ENCODE assay signal across 29 mouse cellular contexts in genomic region chr11:63029721-63030120, GRCm38 (mm10). TPM values are rescaled to one million over a fixed set of nuclear protein-coding genes. Genes with fewer than 3 reads are reported as not detected.
DNase-seq lines count a peak whose midpoint lies in the region; ATAC-seq lines count a peak whose summit lies in the region.
"Had no signal": no experiment of that assay in that cellular context is flagged by ENCODE, and none has a peak within 500 bp of the region (broad histone marks: within the 10 kb centered on the region; RNA-seq: fewer than 3 reads in every experiment).

No protein-coding gene starts in this region.

- H3K4me2 ChIP-seq in heart, embryonic 11.5 days, result no peak overlapping the region
- no peak overlapping the region for H3K4me2 ChIP-seq in intestine, embryonic 16.5 days (ENCODE audit: low read depth, low read length)
- H3K4me2 ChIP-seq: embryonic facial prominence, embryonic 12.5 days; forebrain, embryonic 12.5 days; hindbrain, embryonic 13.5 days; limb, embryonic 13.5 days; liver, embryonic 12.5 days; lung, embryonic 14.5 days; midbrain, embryonic 13.5 days had no signal

- WGBS in heart, embryonic 10.5 days, result 86% methylated on average over 6 of the region's 6 CpGs
- WGBS in heart, embryonic 11.5 days (ENCODE audit: insufficient replicate concordance), result 84% methylated on average over 6 of the region's 6 CpGs
- WGBS in embryonic facial prominence, embryonic 10.5 days, result 86% methylated on average over 6 of the region's 6 CpGs
- 88% methylated on average over 6 of the region's 6 CpGs for WGBS in intestine, embryonic 16.5 days

- DNase-seq in gastrocnemius, adult 18-20 months (ENCODE audit: low spot score), result peak; percentile 43
- no peak for DNase-seq in gastrocnemius, postnatal 10 days
- no peak for DNase-seq in heart, embryonic 10.5 days (ENCODE audit: low spot score)
- DNase-seq in embryonic facial prominence, embryonic 10.5 days (ENCODE audit: low spot score), result no peak
- peak; percentile 59 for DNase-seq in lung, postnatal 25 days (ENCODE audit: low spot score)
- DNase-seq: cerebellum, adult 11 months; cerebellum, postnatal 10 days; kidney, adult 2 months; kidney, postnatal 36 days; lung, embryonic 14.5 days; right cerebral cortex, postnatal 25 days had no signal

- no peak overlapping the region for H3K9ac ChIP-seq in heart, embryonic 11.5 days (ENCODE audit: low read depth, low read length)
- H3K9ac ChIP-seq in intestine, embryonic 16.5 days (ENCODE audit: low read depth, low read length), result no peak overlapping the region
- H3K9ac ChIP-seq: embryonic facial prominence, embryonic 12.5 days; forebrain, embryonic 12.5 days; hindbrain, embryonic 13.5 days; limb, embryonic 13.5 days; liver, embryonic 12.5 days; lung, embryonic 14.5 days; midbrain, embryonic 13.5 days had no signal

- no peaks in the 10 kb centered on the region for H3K36me3 ChIP-seq in heart, embryonic 10.5 days
- H3K36me3 ChIP-seq in heart, embryonic 11.5 days (ENCODE audit: control insufficient read depth, insufficient read depth, low read length), result no peaks in the 10 kb centered on the region
- H3K36me3 ChIP-seq in embryonic facial prominence, embryonic 10.5 days (replicated peaks), result no peaks in the 10 kb centered on the region
- H3K36me3 ChIP-seq in intestine, embryonic 16.5 days (ENCODE audit: control insufficient read depth, insufficient read depth, low read length), result no peaks in the 10 kb centered on the region
- H3K36me3 ChIP-seq: embryonic facial prominence, embryonic 12.5 days; forebrain, embryonic 12.5 days; hindbrain, embryonic 13.5 days; limb, embryonic 13.5 days; liver, embryonic 12.5 days; midbrain, embryonic 13.5 days had no signal

- no peak for ATAC-seq in heart, embryonic 11.5 days (replicated peaks; ENCODE audit: insufficient number of reproducible peaks, low FRiP score, low TSS enrichment)
- no peak for ATAC-seq in intestine, embryonic 16.5 days
- ATAC-seq in megakaryocyte-erythroid progenitor cell, adult 5-6 weeks (replicated peaks; ENCODE audit: low FRiP score, low TSS enrichment, poor library complexity, severe bottlenecking), result no peak
- ATAC-seq: liver, embryonic 12.5 days; midbrain, embryonic 13.5 days had no signal

- no peaks in the 10 kb centered on the region for H3K27me3 ChIP-seq in heart, embryonic 10.5 days (ENCODE audit: insufficient read depth, poor library complexity, severe bottlenecking)
- no peaks in the 10 kb centered on the region for H3K27me3 ChIP-seq in heart, embryonic 11.5 days (ENCODE audit: control insufficient read depth, insufficient read depth, low read length)
- H3K27me3 ChIP-seq in embryonic facial prominence, embryonic 10.5 days (replicated peaks; ENCODE audit: low read depth, poor library complexity, severe bottlenecking), result no peaks in the 10 kb centered on the region
- no peaks in the 10 kb centered on the region for H3K27me3 ChIP-seq in intestine, embryonic 16.5 days (replicated peaks; ENCODE audit: control insufficient read depth, insufficient read depth, low read length)
- H3K27me3 ChIP-seq: embryonic facial prominence, embryonic 12.5 days; forebrain, embryonic 12.5 days; hindbrain, embryonic 13.5 days; limb, embryonic 13.5 days; midbrain, embryonic 13.5 days had no signal

- peaks cover 27% of the 10 kb centered on the region for H3K4me1 ChIP-seq in heart, embryonic 10.5 days
- no peaks in the 10 kb centered on the region for H3K4me1 ChIP-seq in heart, embryonic 11.5 days (ENCODE audit: control insufficient read depth, insufficient read depth, low read length)
- peaks cover 21% of the 10 kb centered on the region for H3K4me1 ChIP-seq in embryonic facial prominence, embryonic 10.5 days
- H3K4me1 ChIP-seq in intestine, embryonic 16.5 days (ENCODE audit: control insufficient read depth, insufficient read depth, low read length), result peaks cover 24% of the 10 kb centered on the region
- H3K4me1 ChIP-seq: forebrain, embryonic 12.5 days; hindbrain, embryonic 13.5 days; liver, embryonic 12.5 days; midbrain, embryonic 13.5 days had no signal

- 0 out of 2 replicates have a peak overlapping the region, but pooled peaks have one; percentile 7 for H3K27ac ChIP-seq in heart, embryonic 10.5 days
- no peak overlapping the region for H3K27ac ChIP-seq in heart, embryonic 11.5 days (ENCODE audit: low read depth, low read length)
- peak overlapping the region; percentile 44; the same call in 1 of the 2 replicates for H3K27ac ChIP-seq in embryonic facial prominence, embryonic 10.5 days (replicated peaks)
- H3K27ac ChIP-seq in intestine, embryonic 16.5 days (ENCODE audit: low read length), result no peak overlapping the region
- H3K27ac ChIP-seq: embryonic facial prominence, embryonic 12.5 days; forebrain, embryonic 12.5 days; hindbrain, embryonic 13.5 days; limb, embryonic 13.5 days; liver, embryonic 12.5 days; midbrain, embryonic 13.5 days had no signal

- no peak overlapping the region for H3K4me3 ChIP-seq in heart, embryonic 10.5 days
- no peak overlapping the region for H3K4me3 ChIP-seq in heart, embryonic 11.5 days (ENCODE audit: low read depth, low read length)
- no peak overlapping the region for H3K4me3 ChIP-seq in embryonic facial prominence, embryonic 10.5 days
- H3K4me3 ChIP-seq in intestine, embryonic 16.5 days (ENCODE audit: low read length), result no peak overlapping the region
- H3K4me3 ChIP-seq: embryonic facial prominence, embryonic 12.5 days; forebrain, embryonic 12.5 days; hindbrain, embryonic 13.5 days; limb, embryonic 13.5 days; liver, embryonic 12.5 days; midbrain, embryonic 13.5 days had no signal

- H3K9me3 ChIP-seq in heart, embryonic 10.5 days, result 0 out of 2 replicates have a peak, but pooled peaks cover 3% of the 10 kb centered on the region
- no peaks in the 10 kb centered on the region for H3K9me3 ChIP-seq in heart, embryonic 11.5 days (replicated peaks; ENCODE audit: control insufficient read depth, low read length)
- no peaks in the 10 kb centered on the region for H3K9me3 ChIP-seq in embryonic facial prominence, embryonic 10.5 days
- H3K9me3 ChIP-seq in intestine, embryonic 16.5 days (ENCODE audit: control insufficient read depth, low read length), result no peaks in the 10 kb centered on the region
- H3K9me3 ChIP-seq: embryonic facial prominence, embryonic 12.5 days; forebrain, embryonic 12.5 days; hindbrain, embryonic 13.5 days; liver, embryonic 12.5 days had no signal

RNA-seq across cellular contexts. Expression of gene Tekt3, which starts 31.7 kb away (rescaled TPM):
- not detected for total RNA-seq in gastrocnemius, adult 18-20 months (2021)
- total RNA-seq in gastrocnemius, postnatal 10 days (2021), result not detected
- not detected in 2 replicates for polyA plus RNA-seq in heart, embryonic 10.5 days (2016; fragmentation: Nextera tagmentation; extraction: Ambion mirVana)
- polyA plus RNA-seq in heart, embryonic 11.5 days (2014; fragmentation: Nextera tagmentation; extraction: Ambion mirVana), result not detected in 2 replicates
- not detected in 2 replicates for polyA plus RNA-seq in embryonic facial prominence, embryonic 10.5 days (2016; fragmentation: Nextera tagmentation; extraction: Ambion mirVana)
- polyA plus RNA-seq in intestine, embryonic 16.5 days (2015; fragmentation: Nextera tagmentation; extraction: Ambion mirVana), result not detected in 2 replicates
- total RNA-seq in megakaryocyte-erythroid progenitor cell, adult 5-6 weeks (2014; fragmentation: Nextera tagmentation), result not detected in 2 replicates
- total RNA-seq in megakaryocyte-erythroid progenitor cell, adult 5-6 weeks (2017), result not detected in 2 replicates
- total RNA-seq: adrenal gland, postnatal 36 days; gastrocnemius, adult 8-10 months; heart, adult 8-10 months; heart, postnatal 25 days; left cerebral cortex, postnatal 14 days; megakaryocyte, adult 5-6 weeks had no signal
- polyA plus RNA-seq: cortical plate, adult 2 months; forebrain, embryonic 12.5 days; hindbrain, embryonic 13.5 days; kidney, adult 2 months; liver, embryonic 12.5 days; lung, embryonic 14.5 days; midbrain, embryonic 13.5 days; neural tube, embryonic 11.5 days; spleen, adult 2 months had no signal

Comparison
In these comparisons a context has a peak if more than half of its experiments do, and no peak if none do; other contexts are left out.
1. DNase-seq: peak in gastrocnemius, adult 18-20 months (single experiment) and lung, postnatal 25 days (single experiment); none in gastrocnemius, postnatal 10 days (single experiment), heart, embryonic 10.5 days (single experiment) and embryonic facial prominence, embryonic 10.5 days (single experiment).
2. H3K27ac ChIP-seq: peak in heart, embryonic 10.5 days (single experiment) and embryonic facial prominence, embryonic 10.5 days (single experiment); none in heart, embryonic 11.5 days (single experiment) and intestine, embryonic 16.5 days (single experiment).